Mouse (Mus musculus) gonadal fat pad, adult 2 months (tissue): Measurements from ENCODE around the gene Mgmt. TPM values are rescaled to one million over a fixed set of nuclear protein-coding genes. Genes with fewer than 3 reads are reported as not detected.

Experiments
- DNase-seq: peaks from one replicate; pipeline ENCODE4 v3.0.0-alpha.2; 2012; ENCODE audit warnings: low read depth
- polyA plus RNA-seq: library from polyadenylated mRNA; depleted of rRNA; stranded (reverse); fragments of >200 nt; gene quantifications from 2 replicates; pipeline ENCODE4 v1.2.3, GENCODE M21; 2012; rRNA removed

The Mgmt gene
- 3.7 and 5.2 TPM in 2 replicates for polyA plus RNA-seq

GRCm38 (mm10) chr7:136894106-136894986 is at the start of gene Mgmt:
Gene Mgmt (plus strand): TSS chr7:136894614.
- peak; percentile 37 for DNase-seq

- DNase-seq, result no peak
Measured at GRCm38 (mm10) chr7:136844835-136845234, 49.6 kb upstream of the Mgmt start.

GRCm38 (mm10) chr7:136845321-136845720 is 49.1 kb upstream of the Mgmt start:
- no peak for DNase-seq

- DNase-seq, result no peak
Measured at GRCm38 (mm10) chr7:136846086-136846620, 48.3 kb upstream of the Mgmt start.

- no peak for DNase-seq
Measured at GRCm38 (mm10) chr7:136847601-136848000, 46.8 kb upstream of the Mgmt start.

GRCm38 (mm10) chr7:136848761-136849160 is 45.7 kb upstream of the Mgmt start:
- no peak for DNase-seq

GRCm38 (mm10) chr7:136849811-136850210 is 44.6 kb upstream of the Mgmt start:
- no peak for DNase-seq

GRCm38 (mm10) chr7:136850339-136850738 is 44.1 kb upstream of the Mgmt start:
- no peak for DNase-seq

GRCm38 (mm10) chr7:136851946-136852345 is 42.5 kb upstream of the Mgmt start:
- no peak for DNase-seq

GRCm38 (mm10) chr7:136852721-136853120 is 41.7 kb upstream of the Mgmt start:
- DNase-seq, result no peak

GRCm38 (mm10) chr7:136864677-136865463 is 29.5 kb upstream of the Mgmt start:
- no peak for DNase-seq

- no peak for DNase-seq
Measured at GRCm38 (mm10) chr7:136865876-136866275, 28.5 kb upstream of the Mgmt start.

- no peak for DNase-seq
Measured at GRCm38 (mm10) chr7:136866535-136866934, 27.9 kb upstream of the Mgmt start.

GRCm38 (mm10) chr7:136871535-136871934 is 22.9 kb upstream of the Mgmt start:
- DNase-seq, result no peak

GRCm38 (mm10) chr7:136872059-136872458 is 22.4 kb upstream of the Mgmt start:
- no peak for DNase-seq

- no peak for DNase-seq
Measured at GRCm38 (mm10) chr7:136874396-136874795, 20.0 kb upstream of the Mgmt start.

- DNase-seq, result no peak
Measured at GRCm38 (mm10) chr7:136880386-136880785, 14.0 kb upstream of the Mgmt start.

- DNase-seq, result no peak
Measured at GRCm38 (mm10) chr7:136888161-136888560, 6.3 kb upstream of the Mgmt start.

GRCm38 (mm10) chr7:136895356-136895755 is 942 bp downstream of the Mgmt start:
- no peak for DNase-seq

- DNase-seq, result no peak
Measured at GRCm38 (mm10) chr7:136895851-136896250, 1.4 kb downstream of the Mgmt start.

- DNase-seq, result no peak
Measured at GRCm38 (mm10) chr7:136897481-136897880, 3.1 kb downstream of the Mgmt start.

- no peak for DNase-seq
Measured at GRCm38 (mm10) chr7:136898005-136898404, 3.6 kb downstream of the Mgmt start.
